Mouse (Mus musculus) kidney, embryonic 16.5 days (tissue): ENCODE measurements around the gene 2010111I01Rik. TPM values are rescaled to one million over a fixed set of nuclear protein-coding genes. Genes with fewer than 3 reads are reported as not detected.
A peak's percentile ranks its signal among the peaks of the same experiment; 100 is the strongest.

ENCODE experiments used
- ATAC-seq: fragments of 200-750 bp; cut with Nextera tagmentation; 2 replicates; pipeline ENCODE4 v1.8.0; 2017; ENCODE audit warnings: moderate TSS enrichment; ENCODE audit not compliant: low FRiP score, low TSS enrichment
- H3K27ac ChIP-seq: fragments of 300-500 bp; sonication (generic); 2 replicates; pipeline ENCODE4 v1.5.1; 2014; ENCODE audit warnings: low read length
- H3K27me3 ChIP-seq: fragments of 300-500 bp; sonication (generic); 2 replicates; pipeline ENCODE4 v1.6.1; 2014; ENCODE audit warnings: low read length, control low read depth, mixed read lengths; ENCODE audit not compliant: insufficient read depth
- H3K36me3 ChIP-seq: fragments of 300-500 bp; sonication (generic); 2 replicates; pipeline ENCODE4 v1.6.1; 2014; ENCODE audit warnings: low read length, control low read depth, mixed read lengths; ENCODE audit not compliant: insufficient read depth
- H3K4me1 ChIP-seq: fragments of 300-500 bp; sonication (generic); 2 replicates; pipeline ENCODE4 v1.6.1; 2014; ENCODE audit warnings: low read length, control low read depth, mixed read lengths; ENCODE audit not compliant: insufficient read depth
- H3K4me2 ChIP-seq: fragments of 300-500 bp; sonication (generic); replicated peaks from 2 replicates; pipeline ENCODE4 v1.6.1; 2014; ENCODE audit warnings: low read depth, low read length
- H3K4me3 ChIP-seq: fragments of 300-500 bp; sonication (generic); 2 replicates; pipeline ENCODE4 v1.5.1; 2014; ENCODE audit warnings: mild to moderate bottlenecking, low read length
- H3K9ac ChIP-seq: fragments of 300-500 bp; sonication (generic); replicated peaks from 2 replicates; pipeline ENCODE4 v1.6.1; 2014; ENCODE audit warnings: low read length
- H3K9me3 ChIP-seq: fragments of 300-500 bp; sonication (generic); 2 replicates; pipeline ENCODE4 v1.6.1; 2016; ENCODE audit warnings: low read length, control low read depth
- WGBS: fragments of 180-500 bp; shearing (Covaris S2); extraction: QIAGEN DNeasy Blood & Tissue Kit; methylation state at CpG from one replicate; pipeline ENCODE4 v1.1.7; 2014; 5-methylcytosine and 5-hydroxymethylcytosine counted together
- polyA plus RNA-seq: library from polyadenylated mRNA; unstranded; fragments of >200 nt; fragmentation: Nextera tagmentation; extraction: Ambion mirVana; gene quantifications from 2 replicates; pipeline ENCODE4 v1.2.1, GENCODE M21; 2015

The 2010111I01Rik gene
- polyA plus RNA-seq, 1 experiment from 2014 or later: 146 TPM

GRCm38 (mm10) chr13:63136775-63137174 is 172.1 kb downstream of the 2010111I01Rik start:
- no peak for ATAC-seq
- no peaks in the 10 kb centered on the region for H3K27me3 ChIP-seq
- no peak overlapping the region for H3K27ac ChIP-seq
- no peaks in the 10 kb centered on the region for H3K4me1 ChIP-seq
- WGBS: 79% methylated on average over 1 of the region's 1 CpGs
- no peaks in the 10 kb centered on the region for H3K9me3 ChIP-seq
- no peaks in the 10 kb centered on the region for H3K36me3 ChIP-seq
- no peak overlapping the region for H3K4me3 ChIP-seq
- no peak overlapping the region for H3K9ac ChIP-seq
- H3K4me2 ChIP-seq: no peak overlapping the region

GRCm38 (mm10) chr13:63138376-63139048 is 173.8 kb downstream of the 2010111I01Rik start:
- H3K4me2 ChIP-seq: no peak overlapping the region
- no peaks in the 10 kb centered on the region for H3K27me3 ChIP-seq
- no peak overlapping the region for H3K4me3 ChIP-seq
- no peak overlapping the region for H3K9ac ChIP-seq
- no peaks in the 10 kb centered on the region for H3K4me1 ChIP-seq
- H3K36me3 ChIP-seq: no peaks in the 10 kb centered on the region
- H3K27ac ChIP-seq: no peak overlapping the region
- no peak for ATAC-seq
- H3K9me3 ChIP-seq: no peaks in the 10 kb centered on the region

- H3K4me1 ChIP-seq: no peaks in the 10 kb centered on the region
Measured at GRCm38 (mm10) chr13:63139463-63140226, 175.0 kb downstream of the 2010111I01Rik start.

GRCm38 (mm10) chr13:63140784-63141183 is 176.1 kb downstream of the 2010111I01Rik start:
- Histone ChIP-seq H3K9me3 (no peaks in the 10 kb centered on the region), H3K27ac (no peak overlapping the region), H3K27me3 (no peaks in the 10 kb centered on the region), H3K9ac (no peak overlapping the region), H3K36me3 (no peaks in the 10 kb centered on the region), H3K4me1 (no peaks in the 10 kb centered on the region), H3K4me2 (no peak overlapping the region), H3K4me3 (no peak overlapping the region)
- 79% methylated on average over 6 of the region's 6 CpGs for WGBS
- ATAC-seq: no peak

More at GRCm38 (mm10) chr13:63139463-63140226, 175.0 kb downstream of the 2010111I01Rik start:
- Histone ChIP-seq H3K27me3 (no peaks in the 10 kb centered on the region), H3K9ac (no peak overlapping the region), H3K27ac (no peak overlapping the region), H3K4me3 (no peak overlapping the region), H3K36me3 (no peaks in the 10 kb centered on the region), H3K9me3 (no peaks in the 10 kb centered on the region), H3K4me2 (no peak overlapping the region)
- WGBS: 77% methylated on average over 10 of the region's 10 CpGs
- ATAC-seq: no peak

GRCm38 (mm10) chr13:63141275-63141674 is 176.6 kb downstream of the 2010111I01Rik start:
- no peak overlapping the region for H3K27ac ChIP-seq

GRCm38 (mm10) chr13:63146604-63147188 is 182.0 kb downstream of the 2010111I01Rik start:
- H3K9ac ChIP-seq: no peak overlapping the region
- no peak for ATAC-seq
- no peaks in the 10 kb centered on the region for H3K36me3 ChIP-seq
- H3K27me3 ChIP-seq: no peaks in the 10 kb centered on the region
- no peak overlapping the region for H3K4me3 ChIP-seq
- 51% methylated on average over 4 of the region's 4 CpGs for WGBS
- no peaks in the 10 kb centered on the region for H3K9me3 ChIP-seq
- peaks cover 6% of the 10 kb centered on the region; the same call in 1 of the 2 replicates for H3K4me1 ChIP-seq
- no peak overlapping the region for H3K4me2 ChIP-seq
- H3K27ac ChIP-seq: no peak overlapping the region

More at GRCm38 (mm10) chr13:63141275-63141674, 176.6 kb downstream of the 2010111I01Rik start:
- Histone ChIP-seq H3K9me3 (no peaks in the 10 kb centered on the region), H3K4me3 (no peak overlapping the region), H3K4me2 (no peak overlapping the region), H3K27me3 (no peaks in the 10 kb centered on the region), H3K9ac (no peak overlapping the region), H3K36me3 (no peaks in the 10 kb centered on the region), H3K4me1 (no peaks in the 10 kb centered on the region)
- no peak for ATAC-seq

- Histone ChIP-seq H3K27me3 (no peaks in the 10 kb centered on the region), H3K4me2 (no peak overlapping the region), H3K9me3 (no peaks in the 10 kb centered on the region), H3K9ac (no peak overlapping the region), H3K27ac (0 out of 2 replicates have a peak overlapping the region, but pooled peaks have one; percentile 39), H3K4me3 (no peak overlapping the region), H3K4me1 (peaks cover 6% of the 10 kb centered on the region; the same call in 1 of the 2 replicates), H3K36me3 (no peaks in the 10 kb centered on the region)
- WGBS: 72% methylated on average over 1 of the region's 1 CpGs
- ATAC-seq: no peak
Measured at GRCm38 (mm10) chr13:63148157-63148556, 183.5 kb downstream of the 2010111I01Rik start.

- 45% methylated on average over 2 of the region's 2 CpGs for WGBS
- ATAC-seq: no peak
- Histone ChIP-seq H3K4me1 (peaks cover 20% of the 10 kb centered on the region), H3K9ac (no peak overlapping the region), H3K4me2 (no peak overlapping the region), H3K27me3 (no peaks in the 10 kb centered on the region), H3K9me3 (no peaks in the 10 kb centered on the region), H3K36me3 (no peaks in the 10 kb centered on the region), H3K4me3 (no peak overlapping the region), H3K27ac (0 out of 2 replicates have a peak overlapping the region, but pooled peaks have one; percentile 23)
Measured at GRCm38 (mm10) chr13:63150470-63151020, 185.9 kb downstream of the 2010111I01Rik start.

- ATAC-seq: no peak
- Histone ChIP-seq H3K4me3 (no peak overlapping the region), H3K27ac (0 out of 2 replicates have a peak overlapping the region, but pooled peaks have one; percentile 23), H3K9me3 (no peaks in the 10 kb centered on the region), H3K9ac (no peak overlapping the region), H3K4me1 (peaks cover 20% of the 10 kb centered on the region), H3K36me3 (no peaks in the 10 kb centered on the region), H3K27me3 (no peaks in the 10 kb centered on the region), H3K4me2 (no peak overlapping the region)
- WGBS: 79% methylated on average over 9 of the region's 9 CpGs
Measured at GRCm38 (mm10) chr13:63151028-63151738, 186.5 kb downstream of the 2010111I01Rik start.
